In the genomic region with DNA sequence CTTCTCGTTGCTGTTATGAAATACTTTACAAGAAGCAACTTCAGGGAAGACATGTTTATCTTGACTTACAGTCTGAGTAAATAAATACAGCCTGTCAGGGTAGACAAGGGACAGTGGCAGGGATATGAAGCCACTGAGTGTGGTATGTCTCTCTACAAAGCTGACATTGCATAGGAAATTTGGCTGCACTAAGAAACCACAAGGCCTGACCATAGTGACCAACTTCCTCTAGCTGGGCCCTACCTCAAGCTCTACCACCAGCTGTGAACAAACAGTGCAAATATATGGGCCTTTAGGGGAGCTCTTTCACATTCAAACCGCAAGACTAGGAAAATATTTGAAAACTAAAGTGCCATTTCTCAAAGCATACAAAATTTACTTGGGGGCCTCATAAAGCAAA, we compare ENCODE assay signal across 17 mouse cellular contexts.
"Had no signal": no experiment of that assay in that cellular context is flagged by ENCODE, and none has a peak within 500 bp of the region (broad histone marks: within the 10 kb centered on the region; RNA-seq: fewer than 3 reads in every experiment).

No protein-coding gene starts in this region.

- H3K4me3 ChIP-seq: limb, embryonic 12.5 days; liver, embryonic 15.5 days; midbrain, embryonic 13.5 days; myocyte; neural tube, embryonic 13.5 days had no signal

- H3K4me1 ChIP-seq: liver, embryonic 15.5 days; midbrain, embryonic 13.5 days; neural tube, embryonic 13.5 days had no signal

- H3K9ac ChIP-seq: limb, embryonic 12.5 days; liver, embryonic 15.5 days; midbrain, embryonic 13.5 days; neural tube, embryonic 13.5 days had no signal

- H3K27ac ChIP-seq: limb, embryonic 12.5 days; liver, embryonic 15.5 days; midbrain, embryonic 13.5 days; neural tube, embryonic 13.5 days had no signal

- H3K9me3 ChIP-seq: limb, embryonic 12.5 days; liver, embryonic 15.5 days; midbrain, embryonic 13.5 days; neural tube, embryonic 13.5 days had no signal

- H3K36me3 ChIP-seq: limb, embryonic 12.5 days; liver, embryonic 15.5 days; midbrain, embryonic 13.5 days; neural tube, embryonic 13.5 days had no signal

- H3K4me2 ChIP-seq: limb, embryonic 12.5 days; liver, embryonic 15.5 days; midbrain, embryonic 13.5 days; neural tube, embryonic 13.5 days had no signal

- DNase-seq: kidney, adult 11 months; kidney, postnatal 25 days; layer of hippocampus, adult 9-11 months; layer of hippocampus, postnatal 36 days; lung, adult 2 months; lung, postnatal 4 days; retina, postnatal 1 day; right cerebral cortex, postnatal 4 days; spleen, adult 18-20 months; thymus, adult 18-20 months; thymus, postnatal 14 days had no signal

- ATAC-seq: lung, postnatal 0 days; midbrain, embryonic 13.5 days had no signal

- H3K27me3 ChIP-seq: limb, embryonic 12.5 days; liver, embryonic 15.5 days; midbrain, embryonic 13.5 days; neural tube, embryonic 13.5 days had no signal
